Mouse (Mus musculus): ENCODE data around the gene G430095P16Rik.

GRCm38 (mm10) chr8:84766422-84766821 is 43.6 kb downstream of the G430095P16Rik start:
- TF ChIP-seq CTCF (IDR thresholded peaks at IDR 0.05; ENCODE audit: low read depth): no peak
- no peak for TF ChIP-seq EP300 (IDR thresholded peaks at IDR 0.05; ENCODE audit: low read depth)
